Mouse (Mus musculus) heart, embryonic 15.5 days (tissue): ENCODE data around the gene Prcc. TPM values are rescaled to one million over a fixed set of nuclear protein-coding genes. Genes with fewer than 3 reads are reported as not detected.
"Not testable (repeated sequence)": the region's sequence is repeated elsewhere in the genome, so short reads cannot be mapped to it uniquely, and the experiment has no call there.

Experiments
- ATAC-seq: fragments of 200-750 bp; cut with Nextera tagmentation; replicated peaks from 2 replicates; pipeline ENCODE4 v1.8.0; 2017; ENCODE audit warnings: low read depth, moderate TSS enrichment; ENCODE audit not compliant: insufficient number of reproducible peaks, insufficient read depth, low FRiP score
- H3K27ac ChIP-seq: fragments of 300-500 bp; sonication (generic); 2 replicates; pipeline ENCODE4 v1.5.1; 2015; ENCODE audit warnings: mild to moderate bottlenecking, inconsistent platforms
- H3K27me3 ChIP-seq: fragments of 300-500 bp; sonication (generic); 2 replicates; pipeline ENCODE4 v1.6.1; 2015; ENCODE audit warnings: inconsistent platforms
- H3K36me3 ChIP-seq: fragments of 300-500 bp; sonication (generic); 2 replicates; pipeline ENCODE4 v1.6.1; 2015; ENCODE audit warnings: mild to moderate bottlenecking, inconsistent platforms
- H3K4me1 ChIP-seq: fragments of 300-500 bp; sonication (generic); replicated peaks from 2 replicates; pipeline ENCODE4 v1.6.1; 2015; ENCODE audit warnings: inconsistent platforms
- H3K4me2 ChIP-seq: fragments of 300-500 bp; sonication (generic); 2 replicates; pipeline ENCODE4 v1.6.1; 2015; ENCODE audit warnings: inconsistent platforms, mild to moderate bottlenecking, moderate library complexity
- H3K4me3 ChIP-seq: fragments of 300-500 bp; sonication (generic); 2 replicates; pipeline ENCODE4 v1.5.1; 2015; ENCODE audit warnings: mild to moderate bottlenecking, inconsistent platforms
- H3K9ac ChIP-seq: fragments of 300-500 bp; sonication (generic); 2 replicates; pipeline ENCODE4 v1.6.1; 2015; ENCODE audit warnings: mild to moderate bottlenecking, inconsistent platforms
- H3K9me3 ChIP-seq: fragments of 300-500 bp; sonication (generic); replicated peaks from 2 replicates; pipeline ENCODE4 v1.6.1; 2016; ENCODE audit warnings: inconsistent platforms
- WGBS: fragments of 180-500 bp; shearing (Covaris S2); methylation state at CpG from one replicate; pipeline ENCODE4 v1.1.7; 2015; ENCODE audit warnings: mixed read lengths; 5-methylcytosine and 5-hydroxymethylcytosine counted together
- polyA plus RNA-seq: library from polyadenylated mRNA; unstranded; fragments of >200 nt; fragmentation: Nextera tagmentation; extraction: Ambion mirVana; gene quantifications from 2 replicates; pipeline ENCODE4 v1.2.1, GENCODE M21; 2015

Gene Prcc
- polyA plus RNA-seq, 1 experiment from 2014 or later: 11.3 TPM

- Histone ChIP-seq H3K27me3 (no peaks in the 10 kb centered on the region), H3K4me3 (no peak overlapping the region), H3K9me3 (no peaks in the 10 kb centered on the region), H3K9ac (no peak overlapping the region), H3K4me1 (peaks cover 14% of the 10 kb centered on the region), H3K27ac (no peak overlapping the region), H3K36me3 (no peaks in the 10 kb centered on the region), H3K4me2 (no peak overlapping the region)
- no peak for ATAC-seq
- 59% methylated on average over 5 of the region's 5 CpGs for WGBS
Measured at GRCm38 (mm10) chr3:87903821-87904220, 18.4 kb upstream of the Prcc start.

- WGBS: 75% methylated on average over 6 of the region's 6 CpGs
- not testable (repeated sequence) for ATAC-seq, H3K36me3 ChIP-seq, H3K27ac ChIP-seq, H3K4me1 ChIP-seq, H3K9ac ChIP-seq, H3K4me3 ChIP-seq, H3K27me3 ChIP-seq, H3K4me2 ChIP-seq, H3K9me3 ChIP-seq
Measured at GRCm38 (mm10) chr3:87901959-87902358, 16.6 kb upstream of the Prcc start.

GRCm38 (mm10) chr3:87901036-87901624 is 15.7 kb upstream of the Prcc start:
- Histone ChIP-seq H3K4me3 (no peak overlapping the region), H3K4me2 (no peak overlapping the region), H3K9me3 (no peaks in the 10 kb centered on the region), H3K4me1 (no peaks in the 10 kb centered on the region), H3K27ac (no peak overlapping the region), H3K9ac (no peak overlapping the region), H3K36me3 (no peaks in the 10 kb centered on the region), H3K27me3 (no peaks in the 10 kb centered on the region)
- ATAC-seq: no peak
- WGBS: 0% methylated on average over 1 of the region's 1 CpGs

- no peaks in the 10 kb centered on the region for H3K27me3 ChIP-seq
- H3K9ac ChIP-seq: no peak overlapping the region
- no peaks in the 10 kb centered on the region for H3K4me1 ChIP-seq
- 77% methylated on average over 3 of the region's 3 CpGs for WGBS
- H3K9me3 ChIP-seq: no peaks in the 10 kb centered on the region
- no peaks in the 10 kb centered on the region for H3K36me3 ChIP-seq
- no peak overlapping the region for H3K4me2 ChIP-seq
- no peak for ATAC-seq
- H3K27ac ChIP-seq: no peak overlapping the region
- no peak overlapping the region for H3K4me3 ChIP-seq
Measured at GRCm38 (mm10) chr3:87899776-87900175, 14.4 kb upstream of the Prcc start.

- Histone ChIP-seq H3K9me3 (no peaks in the 10 kb centered on the region), H3K36me3 (no peaks in the 10 kb centered on the region), H3K4me2 (no peak overlapping the region), H3K4me1 (no peaks in the 10 kb centered on the region), H3K4me3 (no peak overlapping the region), H3K27ac (no peak overlapping the region), H3K27me3 (no peaks in the 10 kb centered on the region), H3K9ac (no peak overlapping the region)
- WGBS: 58% methylated on average over 3 of the region's 3 CpGs
- ATAC-seq: no peak
Measured at GRCm38 (mm10) chr3:87899266-87899665, 13.9 kb upstream of the Prcc start.

GRCm38 (mm10) chr3:87893367-87893905 is 8.0 kb upstream of the Prcc start:
- no peaks in the 10 kb centered on the region for H3K36me3 ChIP-seq
- no peaks in the 10 kb centered on the region for H3K4me1 ChIP-seq
- no peak overlapping the region for H3K4me3 ChIP-seq
- H3K27ac ChIP-seq: no peak overlapping the region
- ATAC-seq: no peak
- H3K4me2 ChIP-seq: no peak overlapping the region
- H3K27me3 ChIP-seq: no peaks in the 10 kb centered on the region
- 78% methylated on average over 3 of the region's 3 CpGs for WGBS
- no peak overlapping the region for H3K9ac ChIP-seq
- H3K9me3 ChIP-seq: no peaks in the 10 kb centered on the region

- Histone ChIP-seq H3K27ac (no peak overlapping the region), H3K4me2 (no peak overlapping the region), H3K4me1 (peaks cover under 1% of the 10 kb centered on the region; the same call in 1 of the 2 replicates), H3K4me3 (no peak overlapping the region), H3K36me3 (no peaks in the 10 kb centered on the region), H3K9me3 (no peaks in the 10 kb centered on the region), H3K9ac (no peak overlapping the region), H3K27me3 (no peaks in the 10 kb centered on the region)
- no peak for ATAC-seq
- 74% methylated on average over 3 of the region's 3 CpGs for WGBS
Measured at GRCm38 (mm10) chr3:87891481-87891880, 6.1 kb upstream of the Prcc start.

GRCm38 (mm10) chr3:87887400-87887799 is 2.0 kb upstream of the Prcc start:
- not testable (repeated sequence) for H3K9me3 ChIP-seq, H3K36me3 ChIP-seq, H3K27ac ChIP-seq, H3K27me3 ChIP-seq, H3K4me3 ChIP-seq, H3K9ac ChIP-seq, ATAC-seq, H3K4me2 ChIP-seq
- peaks cover 20% of the 10 kb centered on the region for H3K4me1 ChIP-seq
- 85% methylated on average over 4 of the region's 4 CpGs for WGBS

- H3K4me1 ChIP-seq: peaks cover 20% of the 10 kb centered on the region
- ATAC-seq: no peak
- no peak overlapping the region for H3K9ac ChIP-seq
- no peak overlapping the region for H3K27ac ChIP-seq
- 81% methylated on average over 6 of the region's 6 CpGs for WGBS
- H3K4me3 ChIP-seq: peak overlapping the region; percentile 99; the same call in 1 of the 2 replicates
- H3K36me3 ChIP-seq: no peaks in the 10 kb centered on the region
- H3K4me2 ChIP-seq: peak overlapping the region; percentile 58
- no peaks in the 10 kb centered on the region for H3K27me3 ChIP-seq
- no peaks in the 10 kb centered on the region for H3K9me3 ChIP-seq
Measured at GRCm38 (mm10) chr3:87886416-87886815, 1.0 kb upstream of the Prcc start.

GRCm38 (mm10) chr3:87886004-87886365 is 577 bp upstream of the Prcc start:
- no peak for ATAC-seq
- Histone ChIP-seq H3K4me2 (peak overlapping the region; percentile 58), H3K27me3 (no peaks in the 10 kb centered on the region), H3K9ac (0 out of 2 replicates have a peak overlapping the region, but pooled peaks have one; percentile 20), H3K4me1 (peaks cover 20% of the 10 kb centered on the region), H3K9me3 (no peaks in the 10 kb centered on the region), H3K27ac (no peak overlapping the region), H3K4me3 (peak overlapping the region; percentile 99), H3K36me3 (no peaks in the 10 kb centered on the region)
- 10% methylated on average over 10 of the region's 10 CpGs for WGBS

- Histone ChIP-seq H3K4me2 (peak overlapping the region; percentile 78), H3K27me3 (no peaks in the 10 kb centered on the region), H3K4me3 (peak overlapping the region; percentile 99), H3K9me3 (no peaks in the 10 kb centered on the region), H3K27ac (peak overlapping the region; percentile 96), H3K9ac (peak overlapping the region; percentile 96), H3K4me1 (peaks cover 20% of the 10 kb centered on the region), H3K36me3 (peaks cover 9% of the 10 kb centered on the region; the same call in 1 of the 2 replicates)
- WGBS: 0% methylated on average over 28 of the region's 28 CpGs
- ATAC-seq: peak; percentile 9
Measured at GRCm38 (mm10) chr3:87884708-87885251, 628 bp downstream of the Prcc start.

GRCm38 (mm10) chr3:87884291-87884690 is 1.1 kb downstream of the Prcc start:
- H3K9me3 ChIP-seq: no peaks in the 10 kb centered on the region
- H3K4me3 ChIP-seq: peak overlapping the region; percentile 99
- H3K9ac ChIP-seq: peak overlapping the region; percentile 96
- peak overlapping the region; percentile 78 for H3K4me2 ChIP-seq
- peaks cover 20% of the 10 kb centered on the region for H3K4me1 ChIP-seq
- no peaks in the 10 kb centered on the region for H3K27me3 ChIP-seq
- 0% methylated on average over 3 of the region's 3 CpGs for WGBS
- ATAC-seq: no peak
- H3K27ac ChIP-seq: peak overlapping the region; percentile 96
- peaks cover 11% of the 10 kb centered on the region; the same call in 1 of the 2 replicates for H3K36me3 ChIP-seq
